Mouse (Mus musculus) Muller cell, postnatal 12 days (primary cell): Measurements from ENCODE around the gene Liph.
"Not testable (repeated sequence)": the region's sequence is repeated elsewhere in the genome, so short reads cannot be mapped to it uniquely, and the experiment has no call there.

ENCODE experiments used
- DNase-seq: peaks from one replicate; pipeline ENCODE4 v3.0.0-alpha.2; 2015; ENCODE audit errors: inconsistent ontology term

Liph gene

DNA sequence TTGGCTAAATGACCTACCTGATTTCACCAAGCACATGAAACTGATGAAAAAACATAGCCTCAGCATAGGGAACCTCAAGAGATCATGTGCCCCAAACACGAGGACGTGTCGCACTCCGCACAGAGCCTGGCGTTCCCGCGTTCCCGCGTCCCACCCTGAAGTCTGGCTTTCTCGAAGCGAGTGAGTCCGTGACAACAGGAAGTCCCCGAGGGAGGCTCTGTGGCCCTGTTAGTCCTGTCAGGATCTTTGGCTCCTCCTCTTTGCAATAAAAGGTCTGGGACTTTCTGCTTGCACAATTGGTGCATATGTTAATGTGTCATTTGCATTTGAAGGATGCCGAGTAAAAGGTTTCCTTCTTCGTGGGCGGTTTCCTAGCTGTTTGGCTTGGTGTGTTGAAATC, at the start of gene Liph:
Gene Liph, minus strand, starts transcription at position 360 of the 400 bp plus-strand sequence.
- DNase-seq, result peak; percentile 12

DNA sequence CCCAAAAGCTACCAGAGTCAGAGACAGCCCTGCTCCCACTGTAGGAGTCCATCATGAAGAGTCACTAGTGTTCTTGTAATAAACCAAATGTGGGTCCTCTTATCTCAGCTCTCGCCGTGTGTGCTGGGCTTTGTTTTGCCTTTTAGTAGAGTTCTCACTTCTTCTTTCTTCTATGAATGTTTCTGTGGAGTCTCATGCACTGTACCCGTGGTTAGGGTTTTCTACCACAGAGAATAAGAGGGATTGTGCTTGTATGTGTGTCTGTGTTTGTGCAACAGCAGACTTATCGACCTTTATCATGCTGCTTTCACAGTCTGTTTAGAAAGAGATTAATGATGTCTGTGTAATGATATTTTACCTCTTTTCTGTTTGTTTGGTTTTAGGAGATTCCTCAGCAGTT, 48.4 kb upstream of the Liph start:
- DNase-seq, result no peak

DNA sequence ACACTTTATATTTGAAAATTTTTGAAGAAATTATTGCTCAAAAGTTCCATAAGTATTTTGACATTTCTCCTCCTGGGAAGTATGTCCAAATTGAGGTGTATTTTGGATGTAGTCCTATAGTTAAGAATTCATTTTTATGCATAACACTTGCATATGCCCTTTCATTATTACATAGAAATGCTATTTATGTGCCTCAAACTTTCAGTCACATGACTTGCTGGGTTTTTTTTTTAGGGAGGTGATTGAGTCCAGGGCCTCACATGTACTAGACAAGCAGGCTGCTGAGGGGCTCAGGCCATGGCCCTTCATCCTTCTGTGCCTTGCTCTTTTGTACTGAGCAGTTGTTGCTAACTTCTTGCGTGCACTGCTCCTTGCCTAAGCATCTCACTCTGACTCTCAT, 44.5 kb upstream of the Liph start:
- no peak for DNase-seq

DNA sequence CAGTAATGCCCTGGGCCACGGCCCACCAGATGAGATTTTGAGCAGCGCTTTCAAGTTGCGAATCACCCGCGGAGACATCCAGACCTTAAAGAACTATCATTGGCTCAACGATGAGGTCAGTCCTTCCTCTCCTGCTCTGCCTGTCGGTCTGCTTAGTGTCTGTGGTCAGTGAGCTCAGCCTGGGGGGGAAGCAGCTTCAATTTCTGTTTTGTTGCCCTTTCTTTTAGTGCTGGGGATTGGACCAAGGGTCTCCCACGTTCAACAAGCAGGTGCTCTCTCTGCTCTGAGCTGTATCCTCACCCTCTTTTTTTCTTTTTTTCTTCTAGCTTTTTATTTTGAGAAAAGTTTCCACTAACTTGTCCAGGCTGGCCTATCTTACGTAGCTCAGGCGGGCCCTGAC, 43.1 kb upstream of the Liph start:
- no peak for DNase-seq

DNA sequence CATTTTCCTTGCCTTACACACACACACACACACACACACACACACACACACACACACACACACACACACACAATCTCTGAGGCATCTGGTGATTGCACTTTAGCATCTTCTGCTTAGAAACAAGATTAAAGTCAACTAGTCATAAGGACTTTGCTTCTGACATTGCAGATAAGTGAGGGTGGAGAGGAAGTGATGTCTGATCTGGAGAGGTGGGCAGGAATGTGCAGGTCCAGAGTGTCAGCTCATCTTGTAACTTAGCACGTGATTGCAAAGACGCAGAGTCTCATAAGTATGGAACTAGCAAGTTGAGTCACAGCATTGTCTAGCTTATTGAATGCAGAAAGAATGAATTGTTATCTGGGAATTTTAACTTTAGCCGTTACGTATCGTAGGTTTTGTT, 32.0 kb upstream of the Liph start:
- no peak for DNase-seq

DNA sequence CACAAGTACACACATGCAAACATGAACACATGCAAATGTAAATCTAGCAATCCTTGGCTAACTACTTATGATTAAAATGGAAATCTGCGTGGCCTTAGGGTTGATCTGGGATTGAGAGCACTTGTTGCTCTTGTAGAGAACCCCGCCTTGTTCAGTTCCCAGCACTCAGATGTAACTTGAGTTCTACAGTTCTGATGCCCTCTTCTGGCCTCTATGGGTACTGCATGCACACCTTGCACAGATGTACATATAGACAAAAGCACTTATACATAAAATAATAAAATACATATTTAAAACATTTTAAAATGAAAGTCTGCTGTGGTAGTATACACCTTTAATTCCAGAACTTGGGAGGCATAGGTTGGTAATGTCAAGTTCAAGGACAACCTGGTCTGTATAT, 26.7 kb upstream of the Liph start:
- DNase-seq, result no peak

DNA sequence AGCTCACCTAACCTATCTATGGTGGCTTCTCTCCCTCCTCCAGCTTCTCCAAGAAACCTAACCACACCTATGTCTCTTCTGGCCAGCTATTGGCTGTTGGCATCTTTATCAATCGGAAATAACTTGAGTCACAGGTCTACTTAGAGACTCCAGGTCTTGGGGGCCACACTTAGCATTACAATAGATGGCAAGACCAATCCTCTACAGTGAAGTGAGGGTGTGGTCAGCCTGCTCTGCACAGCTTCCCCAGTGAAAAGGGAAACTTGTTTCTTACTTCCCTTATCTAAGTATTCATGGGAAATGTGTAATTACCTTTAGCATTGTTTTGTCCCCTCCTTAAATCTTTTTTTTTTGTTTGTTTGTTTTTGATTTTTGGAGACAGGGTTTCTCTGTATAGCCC, 20.1 kb upstream of the Liph start:
- no peak for DNase-seq

DNA sequence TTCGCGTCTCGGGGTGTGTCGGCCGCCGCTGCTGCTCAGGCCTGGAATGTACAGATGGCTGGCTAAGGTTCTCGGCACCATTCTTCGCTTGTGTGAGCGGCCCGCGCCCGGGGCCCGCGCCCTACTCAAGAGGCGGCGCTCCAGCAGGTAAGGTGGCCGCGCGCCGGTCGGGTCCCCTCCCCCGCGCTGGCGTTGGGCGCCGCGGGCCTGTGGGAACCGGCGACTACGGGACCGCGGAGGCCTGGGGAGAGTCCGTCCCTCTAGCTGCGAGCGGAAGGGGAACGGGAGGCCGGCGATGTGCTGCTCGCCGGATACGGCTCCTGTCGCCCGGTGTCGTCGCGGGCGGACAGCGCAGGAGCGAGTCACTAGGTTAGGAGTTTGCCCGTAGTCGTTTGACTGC, 14.1 kb upstream of the Liph start:
- DNase-seq, result no peak

DNA sequence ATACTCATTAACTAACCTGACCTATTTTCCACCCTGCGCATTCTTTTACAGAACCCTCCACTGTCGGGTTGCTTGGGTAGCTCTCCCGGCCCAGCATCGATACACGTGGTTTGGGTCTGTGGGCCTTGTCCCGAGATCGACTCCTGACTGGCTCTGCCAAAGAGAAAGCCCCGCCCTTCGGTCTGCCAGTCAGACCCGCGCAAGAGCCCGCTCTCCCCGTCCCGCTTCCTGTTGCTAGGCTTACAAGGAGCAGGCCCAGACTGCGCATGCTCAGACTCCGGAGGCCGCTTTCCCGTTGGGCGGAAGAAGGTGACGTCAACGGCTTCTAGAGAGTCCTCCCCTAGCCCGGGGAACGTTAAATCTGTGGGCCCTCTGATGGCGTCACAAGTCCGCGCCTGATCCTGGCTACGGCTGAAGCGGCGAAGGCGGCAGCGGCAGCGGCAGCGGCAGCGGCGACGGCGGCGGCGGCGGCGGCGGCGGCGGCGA, 13.7 kb upstream of the Liph start, which contains the start of gene Senp2:
Gene Senp2, plus strand, starts transcription at position 386 of the 486 bp plus-strand sequence.
- DNase-seq, result peak; percentile 99

DNA sequence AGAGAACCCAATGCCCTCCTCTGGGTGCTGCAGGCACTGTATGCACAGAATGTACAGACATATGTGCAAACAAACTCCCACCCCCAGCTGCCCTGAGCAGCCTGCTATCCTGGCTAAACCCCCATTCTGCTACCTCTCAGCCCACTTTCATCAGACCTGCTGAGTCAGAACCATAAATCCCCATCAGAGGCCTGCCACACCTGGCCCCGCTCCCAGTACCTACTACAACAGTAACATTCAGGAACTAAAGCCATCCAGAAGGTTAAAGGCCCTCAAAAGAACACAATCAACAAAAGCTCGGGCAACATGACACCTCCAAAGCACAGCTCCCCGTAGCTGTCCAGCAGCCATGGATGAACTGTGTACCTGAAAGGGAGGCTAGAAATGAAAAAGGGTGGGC, 6.1 kb upstream of the Liph start:
- no peak for DNase-seq

DNA sequence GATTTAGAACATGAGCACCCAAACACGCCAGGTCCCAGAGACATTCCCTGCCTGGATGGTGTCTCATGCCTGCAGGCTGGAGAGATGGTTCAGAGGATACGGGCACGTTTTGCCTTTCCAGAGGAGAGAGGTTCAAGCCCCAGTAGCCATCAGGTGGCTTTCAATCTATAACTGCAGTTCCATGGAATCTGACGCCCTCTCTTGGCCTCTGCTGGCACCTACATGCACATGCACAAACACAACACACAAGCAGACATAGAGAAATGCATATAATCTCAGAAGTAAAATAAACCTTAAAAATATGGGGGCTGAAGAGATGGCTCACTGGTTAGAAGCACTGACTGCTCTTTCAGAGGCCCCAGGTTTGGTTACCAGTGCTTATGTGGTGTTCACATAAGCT, 5.7 kb upstream of the Liph start:
- no peak for DNase-seq

DNA sequence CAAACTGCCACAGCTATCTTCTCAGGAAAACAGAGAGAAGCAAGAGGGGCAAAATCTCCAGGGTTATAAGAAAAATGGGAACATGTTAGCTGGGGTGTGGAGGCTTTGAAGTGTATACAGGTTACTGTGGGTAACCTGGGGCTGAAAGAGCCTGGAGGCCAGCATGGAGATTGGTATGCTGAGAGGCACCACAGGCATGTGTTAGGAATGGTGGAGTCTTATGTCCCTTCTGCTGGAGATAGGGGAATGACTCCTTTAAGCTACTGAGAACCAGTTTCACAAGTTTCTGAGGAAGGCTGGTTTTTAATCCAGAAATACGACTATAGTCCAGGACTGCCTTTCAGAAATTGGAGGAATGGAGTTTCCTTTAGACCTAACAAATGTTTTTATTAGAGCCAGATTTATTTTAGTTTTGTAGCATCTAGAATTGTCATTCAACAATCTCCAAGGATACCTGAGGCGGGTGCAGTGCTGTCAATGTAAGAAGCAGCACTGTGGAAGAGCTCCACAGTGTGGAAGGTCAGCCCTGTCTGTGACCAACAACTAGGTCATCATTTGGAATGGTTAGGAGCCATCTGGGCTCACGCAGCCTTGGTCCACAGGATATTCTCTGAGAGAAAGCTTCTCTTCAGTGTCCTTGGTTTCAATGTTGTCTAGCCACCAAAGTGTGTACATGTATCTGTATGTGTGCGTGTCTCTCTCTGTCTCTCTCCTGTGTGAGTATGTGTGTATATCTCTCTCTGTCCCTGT, 4.7 kb upstream of the Liph start:
- DNase-seq, result no peak

DNA sequence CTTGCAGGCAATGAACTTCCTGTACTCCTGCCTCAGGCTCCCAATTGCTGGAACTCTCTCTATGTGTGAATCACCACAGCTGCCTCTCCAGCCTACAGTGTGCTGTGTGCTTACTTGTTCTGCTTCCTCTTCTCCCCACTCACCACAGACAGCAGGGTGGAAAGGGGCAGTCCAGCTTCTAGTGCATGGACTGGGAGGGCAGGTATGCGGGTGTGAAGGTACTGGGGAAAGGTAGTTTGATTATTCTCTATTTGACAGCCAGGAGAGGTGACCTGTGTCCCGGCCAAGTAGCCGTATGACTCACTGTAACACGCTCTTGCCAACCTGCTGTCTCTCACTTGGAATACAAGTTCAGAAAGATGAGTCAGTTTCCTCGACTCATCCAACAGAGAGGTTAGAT, 2.6 kb upstream of the Liph start:
- peak; percentile 78 for DNase-seq

DNA sequence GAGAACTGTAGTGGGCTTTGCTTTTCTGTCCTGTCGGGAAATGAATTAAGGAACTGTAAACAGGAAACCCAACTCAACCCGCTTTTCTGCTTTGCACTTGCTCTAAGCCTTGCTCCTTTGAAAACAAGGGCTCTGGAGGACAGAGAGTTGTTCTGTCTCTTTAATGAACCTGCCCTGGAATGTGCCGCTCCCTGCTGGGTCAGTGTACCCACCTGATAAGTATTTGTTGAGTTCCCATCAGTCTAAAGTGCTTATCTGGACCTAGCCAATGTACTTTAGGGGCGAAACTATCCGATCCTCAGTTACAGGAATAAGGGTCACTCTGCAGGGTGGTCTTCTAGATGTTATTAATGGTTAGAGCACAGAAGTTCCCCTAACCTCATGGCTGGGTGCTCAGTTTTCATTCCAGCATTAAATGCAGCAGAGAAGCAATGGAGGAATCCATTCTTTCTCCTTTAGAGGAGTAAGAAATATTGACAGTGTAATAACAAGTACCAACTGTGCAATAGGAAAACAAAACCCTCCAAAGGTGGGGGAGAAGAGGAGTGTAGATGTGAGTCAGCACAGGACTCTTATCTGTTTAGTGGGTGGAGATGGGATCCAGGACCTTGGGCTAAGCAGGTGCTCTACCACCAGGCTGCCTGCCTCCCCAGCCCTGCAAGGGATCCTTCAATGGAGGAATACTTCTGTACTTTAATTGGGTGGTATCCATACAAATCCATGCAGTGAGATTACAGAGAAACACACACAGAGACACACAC, 1.6 kb upstream of the Liph start:
- no peak for DNase-seq

DNA sequence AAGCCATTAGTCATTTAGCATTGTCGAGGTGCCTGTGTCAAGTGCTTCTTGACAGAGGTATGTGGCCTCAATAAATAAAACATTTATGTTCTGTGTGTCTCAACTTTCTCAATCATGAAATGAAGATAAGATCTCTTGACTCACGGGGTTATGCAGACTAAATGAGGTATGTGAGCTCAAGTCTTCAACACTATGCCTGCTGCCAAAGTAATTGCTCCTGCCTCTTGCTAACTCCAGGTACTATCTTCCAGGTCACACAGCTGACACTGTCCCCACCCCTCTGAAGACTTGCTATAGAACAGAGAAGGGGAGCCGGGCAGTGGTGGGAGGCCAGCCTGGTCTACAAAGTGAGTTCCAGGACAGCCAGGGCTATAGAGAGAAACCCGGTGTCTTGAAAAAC, 939 bp upstream of the Liph start:
- no peak for DNase-seq

DNA sequence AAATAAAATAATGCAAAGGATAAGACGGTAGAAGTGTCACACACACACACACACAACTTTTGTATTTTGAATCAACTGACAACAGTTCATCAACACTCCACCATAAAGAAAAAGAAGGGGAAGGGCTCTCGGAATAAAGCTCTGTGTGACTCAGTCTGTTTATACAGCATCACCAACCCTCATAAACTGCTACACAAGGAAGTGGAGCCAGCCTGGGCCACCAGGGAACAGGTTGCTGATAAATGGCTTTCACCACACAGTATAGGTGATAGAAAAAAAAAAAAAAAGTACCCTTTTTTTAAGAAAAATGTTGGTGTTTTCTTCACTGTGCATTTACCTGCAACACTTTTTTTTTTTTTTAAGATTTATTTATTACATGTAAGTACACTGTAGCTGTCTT, 3.7 kb downstream of the Liph start:
- DNase-seq, result no peak

DNA sequence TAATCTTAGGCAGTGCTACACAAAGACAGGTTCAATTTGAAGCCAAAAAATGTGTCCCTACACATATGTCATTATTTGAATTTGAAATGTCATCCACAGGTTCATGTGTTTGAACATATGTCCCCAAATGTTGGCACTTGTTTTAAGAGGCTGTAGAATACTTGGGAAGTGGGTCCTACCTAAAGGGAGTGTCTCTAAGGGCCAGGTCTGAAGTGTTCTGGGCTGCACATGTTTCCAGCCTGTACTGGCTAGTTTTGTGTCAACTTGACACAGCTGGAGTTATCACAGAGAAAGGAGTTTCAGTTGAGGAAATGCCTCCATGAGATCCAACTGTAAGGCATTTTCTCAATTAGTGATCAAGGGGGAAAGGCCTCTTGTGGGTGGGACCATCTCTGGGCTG, 4.6 kb downstream of the Liph start:
- DNase-seq, result not testable (repeated sequence)

DNA sequence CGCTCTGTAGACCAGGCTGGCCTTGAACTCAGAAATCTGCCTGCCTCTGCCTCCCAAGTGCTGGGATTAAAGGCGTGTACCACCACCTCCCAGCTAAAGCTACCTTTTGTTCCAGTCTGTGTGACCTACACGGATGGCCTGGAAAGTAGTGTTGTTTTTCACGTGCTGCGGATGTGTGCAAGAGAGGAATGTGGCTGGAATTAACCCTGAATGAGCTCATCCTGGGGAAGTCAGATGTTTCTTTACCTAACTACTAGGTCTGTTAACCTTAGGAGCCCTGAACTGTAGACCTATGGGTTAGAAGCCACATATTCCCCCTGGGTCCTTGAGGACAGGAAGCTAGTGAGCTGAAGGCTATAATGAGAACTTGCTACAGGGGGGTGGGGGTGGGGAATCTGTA, 7.5 kb downstream of the Liph start:
- no peak for DNase-seq

DNA sequence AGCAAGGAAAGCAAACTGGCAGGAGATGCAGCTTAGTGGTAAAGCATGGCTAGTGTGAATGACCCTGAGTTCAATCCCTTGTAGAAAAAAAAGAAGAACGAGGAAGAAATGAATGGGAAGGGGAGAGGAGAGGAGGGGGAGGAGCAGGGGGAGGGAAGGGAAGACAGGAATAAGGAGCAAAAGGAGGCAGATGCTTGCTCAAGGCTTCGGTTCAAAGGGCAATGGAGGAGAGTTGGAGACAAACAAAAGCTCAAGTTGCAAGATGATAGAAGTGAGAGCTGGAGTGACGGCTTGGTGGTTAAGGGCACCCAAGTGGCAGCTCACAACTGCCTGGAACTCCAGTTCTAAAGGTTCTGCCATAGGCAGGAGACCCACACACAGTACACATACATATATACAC, 9.3 kb downstream of the Liph start:
- no peak for DNase-seq

DNA sequence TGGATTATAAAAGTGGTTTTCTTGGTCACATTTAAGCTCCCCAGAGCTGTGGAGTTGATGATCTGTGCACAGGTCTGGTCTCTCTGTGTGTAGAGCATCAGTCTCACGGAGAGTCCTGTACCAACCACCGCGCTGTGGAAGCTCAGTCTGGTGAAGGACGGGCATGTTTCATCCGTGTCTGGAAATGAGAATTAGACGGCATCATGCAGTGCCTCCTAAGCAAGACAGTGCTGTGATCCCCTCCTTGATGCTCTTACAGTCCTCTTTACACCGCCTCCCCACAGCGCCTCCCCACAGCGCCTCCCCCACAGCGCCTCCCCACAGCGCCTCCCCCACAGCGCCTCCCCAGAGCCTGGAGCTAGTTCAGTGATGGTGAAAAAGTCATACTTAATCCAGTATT, 11.4 kb downstream of the Liph start:
- DNase-seq, result no peak

DNA sequence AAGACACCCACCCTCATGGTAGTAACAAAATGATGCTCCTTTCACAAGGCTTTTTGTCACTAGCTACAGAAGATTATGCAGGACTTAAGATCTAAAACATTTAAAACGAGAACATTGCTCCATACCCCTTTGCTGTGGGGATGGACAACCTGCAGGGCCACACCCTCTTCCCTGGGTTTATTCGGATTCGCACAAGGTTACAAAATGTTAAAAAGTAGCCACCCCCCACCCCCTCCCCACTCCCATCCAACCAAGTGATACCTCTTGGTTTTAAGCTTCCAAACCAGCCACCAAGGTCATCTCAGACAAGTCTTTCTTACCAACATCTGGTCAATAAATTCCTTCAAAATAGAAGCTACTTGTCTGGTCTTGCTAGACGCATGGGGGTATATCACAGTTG, 11.9 kb downstream of the Liph start:
- DNase-seq, result no peak

DNA sequence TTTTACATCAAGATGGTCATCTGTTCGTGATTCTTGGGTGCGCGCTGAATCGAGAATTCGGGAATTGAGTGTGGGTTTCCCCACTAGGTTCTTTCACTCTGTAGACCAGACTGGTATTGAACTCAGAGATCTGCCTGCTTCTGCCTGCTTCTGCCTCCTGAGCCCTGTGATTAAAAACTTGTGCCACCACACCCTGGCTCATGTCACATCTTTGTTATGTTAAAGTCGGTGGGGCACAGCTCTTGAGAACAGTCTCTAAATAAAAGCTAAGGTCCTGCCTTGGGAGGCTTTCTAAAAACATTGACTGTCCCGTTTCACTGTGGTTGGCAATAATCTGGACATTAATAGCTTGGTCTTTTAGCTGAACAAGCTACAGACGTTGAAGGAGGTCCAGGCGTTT, 12.3 kb downstream of the Liph start:
- no peak for DNase-seq

DNA sequence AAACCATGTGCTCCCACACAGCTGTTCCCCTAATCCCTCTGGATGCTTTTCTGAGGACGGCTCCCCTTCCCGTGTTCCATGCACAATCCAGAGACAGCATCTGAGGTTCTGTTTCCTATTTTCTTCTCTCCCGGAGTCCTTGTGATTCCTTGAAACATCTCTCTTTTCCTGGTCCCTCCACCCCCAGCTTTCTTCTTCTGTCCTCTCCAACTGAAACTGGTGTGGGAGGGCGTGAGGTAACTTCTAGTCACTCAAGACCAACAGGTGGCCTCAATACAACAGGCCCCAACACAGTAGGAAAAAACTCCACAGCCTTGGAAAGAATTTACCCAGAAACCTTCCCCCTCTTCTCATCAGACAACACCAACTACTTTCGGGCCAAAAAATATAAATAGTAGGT, 18.1 kb downstream of the Liph start:
- no peak for DNase-seq
